Mouse (Mus musculus): ENCODE measurements at regions not wholly inside any gene's neighbourhood (a gene's known extent, or its start where the extent isn't known, plus 50 kb on each side); places are given as distances from the start of the nearest gene placed in this dataset.

DNA sequence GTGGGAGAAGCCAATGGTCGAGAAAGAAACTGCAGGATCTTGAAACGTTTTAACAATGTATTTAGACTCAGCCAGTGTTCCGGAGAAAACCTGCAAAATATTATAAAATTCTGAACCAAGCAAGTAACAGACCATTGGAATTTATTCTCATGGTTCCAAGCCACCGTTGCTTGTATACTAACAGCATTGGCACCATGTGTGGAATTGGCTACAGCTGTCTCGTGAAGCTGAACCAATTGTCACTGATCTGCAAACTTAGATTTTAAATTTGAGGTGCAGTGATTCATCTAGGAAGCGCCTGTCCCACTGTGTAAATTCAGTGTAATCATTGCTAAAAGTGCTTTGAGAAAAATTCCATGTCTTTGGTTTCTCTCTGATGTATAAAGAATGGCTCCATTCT is 137.8 kb upstream of the Ube2e3 start:
- H3K27ac ChIP-seq (ENCODE audit: insufficient read depth, low read depth, low read length, poor library complexity, severe bottlenecking): no peak overlapping the region
- H3K4me1 ChIP-seq (ENCODE audit: control insufficient read depth in 2 of 2, insufficient read depth in 2 of 2, low read length in 2 of 2, poor library complexity in 1 of 2): no peaks in the 10 kb centered on the region
- H3K4me3 ChIP-seq (ENCODE audit: insufficient read depth in 1 of 2, low read depth in 1 of 2, low read length in 2 of 2, poor library complexity in 1 of 2, severe bottlenecking in 1 of 2): no peak overlapping the region
- no peak for TF ChIP-seq ZC3H11A (IDR thresholded peaks at IDR 0.05; ENCODE audit: borderline replicate concordance, low read depth, low read length)
- TF ChIP-seq CHD2 (IDR thresholded peaks at IDR 0.05; ENCODE audit: low read depth, low read length): no peak
- TF ChIP-seq ZNF384 (IDR thresholded peaks at IDR 0.05; ENCODE audit: low read depth, low read length): no peak
- no peak for TF ChIP-seq MAFK (IDR thresholded peaks at IDR 0.05; ENCODE audit: insufficient read depth, low read depth, low read length)
- TF ChIP-seq HCFC1 (IDR thresholded peaks at IDR 0.05; ENCODE audit: borderline replicate concordance, insufficient read depth, low read length): no peak
- in situ Hi-C loops (cut with MboI; ENCODE audit: low sequenced_read_pairs in 2 of 2, unreplicated experiment in 2 of 2): no loop called here
- no peak overlapping the region for H3K9ac ChIP-seq (ENCODE audit: insufficient read depth, low read depth, low read length, poor library complexity, severe bottlenecking)
- DNase-seq (ENCODE audit: low read depth, low spot score): no peak
- no peaks in the 10 kb centered on the region for H3K36me3 ChIP-seq (ENCODE audit: control insufficient read depth, insufficient read depth, low read length, poor library complexity, severe bottlenecking)
- H3K9me3 ChIP-seq (ENCODE audit: control insufficient read depth, insufficient read depth, low read depth, low read length): no peaks in the 10 kb centered on the region

DNA sequence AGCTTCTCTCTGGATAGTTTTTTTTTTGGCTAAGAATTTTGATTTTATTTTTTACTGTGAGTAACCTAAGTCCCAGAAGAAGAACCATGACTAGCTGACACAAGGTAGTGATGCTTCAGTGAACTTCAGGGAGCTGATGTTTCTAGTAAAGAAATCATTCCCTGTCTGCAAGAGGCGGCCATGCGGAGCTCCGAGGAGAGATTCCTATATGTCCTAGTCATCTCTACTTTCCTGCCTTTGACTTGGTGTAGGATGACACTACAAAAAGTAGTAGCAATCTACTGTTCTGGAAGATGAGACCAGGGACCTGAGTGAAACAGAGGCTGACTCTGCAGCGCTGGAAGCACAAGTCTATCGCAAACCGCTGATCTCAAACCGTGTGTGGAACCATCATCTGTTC is 141.9 kb upstream of the Ube2e3 start:
- Histone ChIP-seq H3K36me3 (ENCODE audit: control insufficient read depth, insufficient read depth, low read length, poor library complexity, severe bottlenecking) (no peaks in the 10 kb centered on the region), H3K4me1 (ENCODE audit: control insufficient read depth in 2 of 2, insufficient read depth in 2 of 2, low read length in 2 of 2, poor library complexity in 1 of 2) (no peaks in the 10 kb centered on the region), H3K9me3 (ENCODE audit: control insufficient read depth, insufficient read depth, low read depth, low read length) (no peaks in the 10 kb centered on the region), H3K27ac (ENCODE audit: insufficient read depth, low read depth, low read length, poor library complexity, severe bottlenecking) (no peak overlapping the region), H3K4me3 (ENCODE audit: insufficient read depth in 1 of 2, low read depth in 1 of 2, low read length in 2 of 2, poor library complexity in 1 of 2, severe bottlenecking in 1 of 2) (no peak overlapping the region), H3K9ac (ENCODE audit: insufficient read depth, low read depth, low read length, poor library complexity, severe bottlenecking) (no peak overlapping the region)
- TF ChIP-seq ZC3H11A (IDR thresholded peaks at IDR 0.05; ENCODE audit: borderline replicate concordance, low read depth, low read length) (no peak), HCFC1 (IDR thresholded peaks at IDR 0.05; ENCODE audit: borderline replicate concordance, insufficient read depth, low read length) (no peak), MAFK (IDR thresholded peaks at IDR 0.05; ENCODE audit: insufficient read depth, low read depth, low read length) (no peak), CHD2 (IDR thresholded peaks at IDR 0.05; ENCODE audit: low read depth, low read length) (no peak), ZNF384 (IDR thresholded peaks at IDR 0.05; ENCODE audit: low read depth, low read length) (no peak)
- DNase-seq (ENCODE audit: low read depth, low spot score): no peak
- in situ Hi-C loops (cut with MboI; ENCODE audit: low sequenced_read_pairs in 2 of 2, unreplicated experiment in 2 of 2): no loop called here

DNA sequence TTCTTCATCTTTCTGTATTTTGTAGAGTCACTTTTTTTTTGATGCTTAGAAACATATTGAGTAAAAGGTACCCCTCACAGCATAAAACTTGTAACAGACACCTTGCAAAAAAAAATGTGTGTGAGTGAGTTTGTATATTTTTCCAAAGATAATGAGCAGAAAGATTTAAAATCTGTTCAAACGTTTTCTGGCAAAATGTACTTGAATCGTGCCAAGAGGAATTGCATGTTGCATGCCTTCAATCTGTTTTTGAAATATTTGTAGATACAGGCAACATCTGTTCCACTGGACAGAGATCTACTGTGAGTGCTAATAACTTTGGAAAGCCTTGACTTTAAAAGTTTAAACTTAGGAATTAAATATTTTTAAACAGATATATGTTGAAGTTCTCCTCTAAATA is 143.5 kb upstream of the Ube2e3 start:
- Histone ChIP-seq H3K9ac (ENCODE audit: insufficient read depth, low read depth, low read length, poor library complexity, severe bottlenecking) (no peak overlapping the region), H3K4me1 (ENCODE audit: control insufficient read depth in 2 of 2, insufficient read depth in 2 of 2, low read length in 2 of 2, poor library complexity in 1 of 2) (no peaks in the 10 kb centered on the region), H3K4me3 (ENCODE audit: insufficient read depth in 1 of 2, low read depth in 1 of 2, low read length in 2 of 2, poor library complexity in 1 of 2, severe bottlenecking in 1 of 2) (no peak overlapping the region), H3K9me3 (ENCODE audit: control insufficient read depth, insufficient read depth, low read depth, low read length) (no peaks in the 10 kb centered on the region), H3K36me3 (ENCODE audit: control insufficient read depth, insufficient read depth, low read length, poor library complexity, severe bottlenecking) (no peaks in the 10 kb centered on the region), H3K27ac (ENCODE audit: insufficient read depth, low read depth, low read length, poor library complexity, severe bottlenecking) (no peak overlapping the region)
- DNase-seq (ENCODE audit: low read depth, low spot score): no peak
- in situ Hi-C loops (cut with MboI; ENCODE audit: low sequenced_read_pairs in 2 of 2, unreplicated experiment in 2 of 2): no loop called here
- TF ChIP-seq HCFC1 (IDR thresholded peaks at IDR 0.05; ENCODE audit: borderline replicate concordance, insufficient read depth, low read length) (no peak), ZNF384 (IDR thresholded peaks at IDR 0.05; ENCODE audit: low read depth, low read length) (no peak), CHD2 (IDR thresholded peaks at IDR 0.05; ENCODE audit: low read depth, low read length) (no peak), ZC3H11A (IDR thresholded peaks at IDR 0.05; ENCODE audit: borderline replicate concordance, low read depth, low read length) (no peak), MAFK (IDR thresholded peaks at IDR 0.05; ENCODE audit: insufficient read depth, low read depth, low read length) (no peak)

DNA sequence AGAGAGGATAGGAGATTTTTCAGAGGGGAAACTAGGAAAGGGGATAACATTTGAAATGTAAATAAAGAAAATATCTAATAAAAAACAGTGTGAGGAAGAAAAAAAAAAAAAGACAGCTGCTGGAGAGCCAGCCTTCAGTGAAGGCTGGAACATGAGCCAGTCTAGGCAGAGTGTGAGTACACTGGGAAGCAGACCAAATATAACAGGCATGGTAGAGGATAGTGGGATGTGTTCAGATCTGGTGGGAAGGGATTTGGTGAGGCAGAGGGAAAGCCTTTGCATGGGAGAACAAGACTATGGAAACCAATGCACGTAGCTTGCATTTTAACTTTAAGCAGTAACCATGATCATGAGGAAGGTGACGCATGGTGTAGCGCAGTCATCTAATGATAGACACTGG is 144.5 kb upstream of the Ube2e3 start:
- Histone ChIP-seq H3K9ac (ENCODE audit: insufficient read depth, low read depth, low read length, poor library complexity, severe bottlenecking) (no peak overlapping the region), H3K27ac (ENCODE audit: insufficient read depth, low read depth, low read length, poor library complexity, severe bottlenecking) (no peak overlapping the region), H3K9me3 (ENCODE audit: control insufficient read depth, insufficient read depth, low read depth, low read length) (no peaks in the 10 kb centered on the region), H3K4me1 (ENCODE audit: control insufficient read depth in 2 of 2, insufficient read depth in 2 of 2, low read length in 2 of 2, poor library complexity in 1 of 2) (no peaks in the 10 kb centered on the region), H3K36me3 (ENCODE audit: control insufficient read depth, insufficient read depth, low read length, poor library complexity, severe bottlenecking) (no peaks in the 10 kb centered on the region), H3K4me3 (ENCODE audit: insufficient read depth in 1 of 2, low read depth in 1 of 2, low read length in 2 of 2, poor library complexity in 1 of 2, severe bottlenecking in 1 of 2) (no peak overlapping the region)
- in situ Hi-C loops (cut with MboI; ENCODE audit: low sequenced_read_pairs in 2 of 2, unreplicated experiment in 2 of 2): no loop called here
- no peak for DNase-seq (ENCODE audit: low read depth, low spot score)
- no peak for TF ChIP-seq ZNF384 (IDR thresholded peaks at IDR 0.05; ENCODE audit: low read depth, low read length)
- no peak for TF ChIP-seq HCFC1 (IDR thresholded peaks at IDR 0.05; ENCODE audit: borderline replicate concordance, insufficient read depth, low read length)
- no peak for TF ChIP-seq ZC3H11A (IDR thresholded peaks at IDR 0.05; ENCODE audit: borderline replicate concordance, low read depth, low read length)
- no peak for TF ChIP-seq MAFK (IDR thresholded peaks at IDR 0.05; ENCODE audit: insufficient read depth, low read depth, low read length)
- TF ChIP-seq CHD2 (IDR thresholded peaks at IDR 0.05; ENCODE audit: low read depth, low read length): no peak

DNA sequence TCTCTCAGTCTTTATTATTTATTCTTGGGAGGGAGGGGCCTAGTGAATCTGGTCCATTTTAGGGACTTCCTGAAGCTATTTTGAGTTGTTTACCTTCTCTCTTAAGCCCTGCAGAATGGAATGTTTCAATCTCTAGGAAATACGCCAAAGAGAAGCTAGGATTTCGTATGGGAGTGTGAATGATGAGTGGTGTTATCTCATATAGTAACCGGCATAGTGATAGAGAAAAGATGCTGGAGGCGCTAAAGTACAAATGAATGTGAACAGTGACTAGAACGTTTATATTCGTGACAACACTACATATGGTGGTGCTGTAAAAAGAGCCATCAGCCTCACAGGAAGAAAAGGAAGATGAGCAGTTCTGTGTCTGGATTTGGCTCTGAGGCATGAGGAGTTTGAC is 145.2 kb upstream of the Ube2e3 start:
- in situ Hi-C loops (cut with MboI; ENCODE audit: low sequenced_read_pairs in 2 of 2, unreplicated experiment in 2 of 2): no loop called here
- TF ChIP-seq ZNF384 (IDR thresholded peaks at IDR 0.05; ENCODE audit: low read depth, low read length) (no peak), CHD2 (IDR thresholded peaks at IDR 0.05; ENCODE audit: low read depth, low read length) (no peak), ZC3H11A (IDR thresholded peaks at IDR 0.05; ENCODE audit: borderline replicate concordance, low read depth, low read length) (no peak), HCFC1 (IDR thresholded peaks at IDR 0.05; ENCODE audit: borderline replicate concordance, insufficient read depth, low read length) (no peak), MAFK (IDR thresholded peaks at IDR 0.05; ENCODE audit: insufficient read depth, low read depth, low read length) (no peak)
- Histone ChIP-seq H3K4me1 (ENCODE audit: control insufficient read depth in 2 of 2, insufficient read depth in 2 of 2, low read length in 2 of 2, poor library complexity in 1 of 2) (no peaks in the 10 kb centered on the region), H3K4me3 (ENCODE audit: insufficient read depth in 1 of 2, low read depth in 1 of 2, low read length in 2 of 2, poor library complexity in 1 of 2, severe bottlenecking in 1 of 2) (no peak overlapping the region), H3K9me3 (ENCODE audit: control insufficient read depth, insufficient read depth, low read depth, low read length) (no peaks in the 10 kb centered on the region), H3K9ac (ENCODE audit: insufficient read depth, low read depth, low read length, poor library complexity, severe bottlenecking) (no peak overlapping the region), H3K36me3 (ENCODE audit: control insufficient read depth, insufficient read depth, low read length, poor library complexity, severe bottlenecking) (no peaks in the 10 kb centered on the region), H3K27ac (ENCODE audit: insufficient read depth, low read depth, low read length, poor library complexity, severe bottlenecking) (no peak overlapping the region)
- no peak for DNase-seq (ENCODE audit: low read depth, low spot score)
